Mouse (Mus musculus): Measurements from ENCODE around the gene Adssl1. TPM values are rescaled to one million over a fixed set of nuclear protein-coding genes. Genes with fewer than 3 reads are reported as not detected.
A peak's percentile ranks its signal among the peaks of the same experiment; 100 is the strongest.

The Adssl1 gene
- 100 to 1,000 TPM; 221 to 269 TPM for total RNA-seq (2021)
- long read RNA-seq, experiment 1, transcript Adssl1-201 (13 exons, 1,777 nt) = major isoform, 462 of 487 reads
- long read RNA-seq, experiment 1, partial matches to known transcripts = 18 of 487 reads
- long read RNA-seq, experiment 1, other reads (novel, unspliced or antisense) = 7 of 487 reads
- long read RNA-seq, experiment 2, transcript Adssl1-201 (13 exons, 1,777 nt) = major isoform, 510 of 538 reads
- long read RNA-seq, experiment 2, partial matches to known transcripts = 20 of 538 reads
- long read RNA-seq, experiment 2, other reads (novel, unspliced or antisense) = 7 of 538 reads

- peak; percentile 48 to 66 for DNase-seq (ENCODE audit: low spot score in 2 of 2)
Observed at GRCm38 (mm10) chr12:112619686-112620353, at the start of gene Adssl1. TSS of gene Adssl1 (plus strand) at chr12:112620045.

GRCm38 (mm10) chr12:112570160-112570559 lies 49.7 kb upstream of the Adssl1 start:
- no peak for DNase-seq (ENCODE audit: low spot score in 2 of 2)

- DNase-seq (ENCODE audit: low spot score in 2 of 2) = no peak
Observed at GRCm38 (mm10) chr12:112571064-112571463, 48.8 kb upstream of the Adssl1 start.

GRCm38 (mm10) chr12:112575274-112575986 lies 44.4 kb upstream of the Adssl1 start:
- no peak for DNase-seq (ENCODE audit: low spot score in 2 of 2)

GRCm38 (mm10) chr12:112576341-112576740 lies 43.5 kb upstream of the Adssl1 start:
- peak in 1 of 2 experiments; percentile 32 for DNase-seq (ENCODE audit: low spot score in 2 of 2)

GRCm38 (mm10) chr12:112576749-112577148 lies 43.1 kb upstream of the Adssl1 start:
- DNase-seq (ENCODE audit: low spot score in 2 of 2) = peak in 1 of 2 experiments; percentile 18

- no peak for DNase-seq (ENCODE audit: low spot score in 2 of 2)
Observed at GRCm38 (mm10) chr12:112578296-112579090, 41.4 kb upstream of the Adssl1 start.

GRCm38 (mm10) chr12:112579430-112579829 lies 40.4 kb upstream of the Adssl1 start:
- no peak for DNase-seq (ENCODE audit: low spot score in 2 of 2)

GRCm38 (mm10) chr12:112579926-112580325 lies 39.9 kb upstream of the Adssl1 start:
- no peak for DNase-seq (ENCODE audit: low spot score in 2 of 2)

- DNase-seq (ENCODE audit: low spot score in 2 of 2) = no peak
Observed at GRCm38 (mm10) chr12:112581113-112581512, 38.7 kb upstream of the Adssl1 start.

GRCm38 (mm10) chr12:112584954-112585353 lies 34.9 kb upstream of the Adssl1 start:
- no peak for DNase-seq (ENCODE audit: low spot score in 2 of 2)

GRCm38 (mm10) chr12:112585924-112586538 lies 33.8 kb upstream of the Adssl1 start:
- DNase-seq (ENCODE audit: low spot score in 2 of 2) = no peak

GRCm38 (mm10) chr12:112587125-112588124 lies 32.4 kb upstream of the Adssl1 start:
- DNase-seq (ENCODE audit: low spot score in 2 of 2) = peak in 1 of 2 experiments; percentile 49

- DNase-seq (ENCODE audit: low spot score in 2 of 2) = peak; percentile 71 to 79
Observed at GRCm38 (mm10) chr12:112588426-112589256, 31.2 kb upstream of the Adssl1 start, which contains the start of gene Inf2. TSS of gene Inf2 (plus strand) at chr12:112588784.

- DNase-seq (ENCODE audit: low spot score in 2 of 2) = no peak
Observed at GRCm38 (mm10) chr12:112589491-112590191, 30.2 kb upstream of the Adssl1 start.

GRCm38 (mm10) chr12:112590566-112591239 lies 29.1 kb upstream of the Adssl1 start:
- DNase-seq (ENCODE audit: low spot score in 2 of 2) = no peak

- DNase-seq (ENCODE audit: low spot score in 2 of 2) = no peak
Observed at GRCm38 (mm10) chr12:112591240-112591639, 28.6 kb upstream of the Adssl1 start.

Data from gastrocnemius, postnatal 4 days (tissue).